8 mouse cellular contexts compared by ENCODE assay signal in the genomic region with DNA sequence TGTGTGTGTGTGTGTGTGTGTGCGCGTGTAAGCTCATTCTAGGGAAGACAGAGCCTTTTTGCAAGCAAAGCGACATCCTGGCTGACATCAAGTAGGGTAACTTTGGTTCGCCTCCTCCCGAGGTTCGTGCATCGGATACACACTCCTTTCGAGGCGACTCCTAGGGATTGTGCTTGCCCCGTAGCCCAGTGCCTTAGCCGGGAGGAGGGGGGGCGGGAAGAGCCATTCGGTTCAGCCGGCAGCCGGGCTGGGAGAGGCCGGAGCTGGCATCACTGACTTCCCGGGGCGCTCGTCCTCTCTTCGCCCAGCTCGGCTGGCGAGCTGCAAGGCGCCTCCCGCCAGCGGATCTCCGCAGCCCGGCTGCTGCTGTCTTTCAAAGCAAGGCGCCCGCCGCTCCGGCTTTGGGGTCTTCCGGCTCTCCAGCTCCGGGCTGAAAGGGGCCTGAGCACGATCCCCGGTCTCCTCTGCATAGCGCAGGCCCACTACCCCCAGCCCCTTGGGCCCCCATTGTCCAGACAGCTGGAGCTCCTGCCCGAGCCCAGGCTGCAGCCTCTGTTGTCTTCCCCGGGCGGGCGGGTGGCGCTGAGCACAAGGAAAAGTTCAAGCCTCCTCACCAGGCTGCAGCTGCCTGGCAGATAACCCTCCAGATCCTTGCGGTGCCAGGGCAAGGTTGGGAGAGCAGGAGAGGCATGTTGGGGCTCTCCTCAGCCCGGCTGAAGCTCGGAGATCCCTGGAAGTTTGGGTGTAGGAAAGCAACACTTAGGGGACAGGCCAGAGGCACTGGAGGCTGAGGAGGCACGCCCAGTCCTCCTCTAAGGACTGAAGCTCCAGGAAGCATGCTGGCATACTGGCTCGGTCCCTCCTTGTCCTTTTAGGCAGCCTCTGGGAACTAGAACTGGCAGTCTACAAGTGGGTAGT. TPM values are rescaled to one million over a fixed set of nuclear protein-coding genes. Genes with fewer than 3 reads are reported as not detected.
DNase-seq lines count a peak whose midpoint lies in the region; ATAC-seq and TF ChIP-seq lines count a peak whose summit lies in the region.

No protein-coding gene starts in this region.

- peaks cover 67% of the 10 kb centered on the region for H3K27me3 ChIP-seq in midbrain, embryonic 10.5 days (ENCODE audit: low read depth, poor library complexity, severe bottlenecking)
- H3K27me3 ChIP-seq in stomach, embryonic 15.5 days (replicated peaks): peaks cover 17% of the 10 kb centered on the region
- no peaks in the 10 kb centered on the region for H3K27me3 ChIP-seq in thymus, adult 2 months (ENCODE audit: control insufficient read depth, insufficient read depth, low read length)

- no peak for ATAC-seq in stomach, embryonic 15.5 days (ENCODE audit: insufficient read depth, low FRiP score, low read depth)

- peak; percentile 48 for DNase-seq in urinary bladder, adult 2 months (ENCODE audit: low spot score)
- no peak for DNase-seq in urinary bladder, postnatal 4 days (ENCODE audit: low spot score in 2 of 2)
- peak; percentile 59 for DNase-seq in embryo, embryonic 10 days (ENCODE audit: low spot score)
- peak; percentile 42 to 70 for DNase-seq in gastrocnemius, postnatal 4 days (ENCODE audit: low spot score in 2 of 2)
- peak; percentile 44 for DNase-seq in kidney, postnatal 10 days
- peak; percentile 76 for DNase-seq in midbrain, embryonic 10.5 days (ENCODE audit: low spot score)
- DNase-seq in thymus, adult 2 months: no peak

- H3K9ac ChIP-seq in stomach, embryonic 15.5 days: peak overlapping the region; percentile 39

- WGBS in midbrain, embryonic 10.5 days: under 1% methylated on average over 46 of the region's 46 CpGs
- WGBS in stomach, embryonic 15.5 days: 2% methylated on average over 38 of the region's 46 CpGs
- 6% methylated on average over 45 of the region's 46 CpGs for WGBS in thymus, adult 2 months

- peaks cover 31% of the 10 kb centered on the region for H3K4me1 ChIP-seq in midbrain, embryonic 10.5 days
- peaks cover 10% of the 10 kb centered on the region for H3K4me1 ChIP-seq in stomach, embryonic 15.5 days
- H3K4me1 ChIP-seq in thymus, adult 2 months (replicated peaks; ENCODE audit: control insufficient read depth, insufficient read depth, low read length): no peaks in the 10 kb centered on the region

- TF ChIP-seq POLR2A in thymus, adult 2 months (IDR thresholded peaks at IDR 0.05; ENCODE audit: control insufficient read depth, extremely low read depth, insufficient read depth, low read length, poor library complexity): no peak

- TF ChIP-seq CTCF in thymus, adult 2 months (IDR thresholded peaks at IDR 0.05; ENCODE audit: borderline replicate concordance, control insufficient read depth, extremely low read depth, insufficient read depth, low read length, poor library complexity): no peak

- H3K9me3 ChIP-seq in midbrain, embryonic 10.5 days (replicated peaks): no peaks in the 10 kb centered on the region
- no peaks in the 10 kb centered on the region for H3K9me3 ChIP-seq in stomach, embryonic 15.5 days

- peak overlapping the region; percentile 86 for H3K27ac ChIP-seq in midbrain, embryonic 10.5 days (replicated peaks)
- peak overlapping the region; percentile 18; the same call in 1 of the 2 replicates for H3K27ac ChIP-seq in stomach, embryonic 15.5 days
- no peak overlapping the region for H3K27ac ChIP-seq in thymus, adult 2 months (ENCODE audit: control insufficient read depth, insufficient read depth, low read length)

- H3K36me3 ChIP-seq in midbrain, embryonic 10.5 days: no peaks in the 10 kb centered on the region
- H3K36me3 ChIP-seq in stomach, embryonic 15.5 days: no peaks in the 10 kb centered on the region
- no peaks in the 10 kb centered on the region for H3K36me3 ChIP-seq in thymus, adult 2 months (ENCODE audit: control insufficient read depth, insufficient read depth, low read length)

- H3K4me2 ChIP-seq in stomach, embryonic 15.5 days: peak overlapping the region; percentile 89

- peak overlapping the region; percentile 65 for H3K4me3 ChIP-seq in midbrain, embryonic 10.5 days
- H3K4me3 ChIP-seq in stomach, embryonic 15.5 days (replicated peaks): peak overlapping the region; percentile 49
- no peak overlapping the region for H3K4me3 ChIP-seq in thymus, adult 2 months (ENCODE audit: control insufficient read depth, insufficient read depth, low read length)

RNA-seq across cellular contexts. Expression of gene Cdh13, which starts 0.8 kb away (rescaled TPM):
- polyA plus RNA-seq in urinary bladder, adult 2 months (2012; rRNA removed): 21.0 and 33.4 TPM in 2 replicates
- 100 to 1,000 TPM; 136 to 141 TPM for total RNA-seq in gastrocnemius, postnatal 4 days (2021)
- polyA plus RNA-seq in midbrain, embryonic 10.5 days (2016; fragmentation: Nextera tagmentation; extraction: Ambion mirVana): 2.5 and 6.0 TPM in 2 replicates
- polyA plus RNA-seq in stomach, embryonic 15.5 days (2015; fragmentation: Nextera tagmentation; extraction: Ambion mirVana): 8.3 and 12.1 TPM in 2 replicates
- 5.0 and 12.5 TPM in 2 replicates for polyA plus RNA-seq in thymus, adult 2 months (2012; rRNA removed)

Comparison
In these comparisons a context has a peak if more than half of its experiments do, and no peak if none do; other contexts are left out.
1. DNase-seq: peak in urinary bladder, adult 2 months (single experiment), embryo, embryonic 10 days (single experiment), gastrocnemius, postnatal 4 days (2 of 2), kidney, postnatal 10 days (single experiment) and midbrain, embryonic 10.5 days (single experiment); none in urinary bladder, postnatal 4 days (0 of 2) and thymus, adult 2 months (single experiment).